ENCODE assay signal across 8 mouse cellular contexts in genomic region chr3:79252921-79253394, GRCm38 (mm10). TPM values are rescaled to one million over a fixed set of nuclear protein-coding genes. Genes with fewer than 3 reads are reported as not detected.
A peak's percentile ranks its signal among the peaks of the same experiment; 100 is the strongest.
DNase-seq lines count a peak whose midpoint lies in the region; TF ChIP-seq lines count a peak whose summit lies in the region.
"Had no signal": no experiment of that assay in that cellular context is flagged by ENCODE, and none has a peak within 500 bp of the region (broad histone marks: within the 10 kb centered on the region; RNA-seq: fewer than 3 reads in every experiment).

No protein-coding gene starts in this region.

- intact Hi-C loops in left cerebral cortex, adult 2 months (cut with DNase I) = loop anchor here (5.0 kb wide), 1 partner anchor 34 kb away; the partner anchor contains the start of gene Rapgef2

- H3K9me3 ChIP-seq in midbrain, embryonic 10.5 days (replicated peaks) = peaks cover 4% of the 10 kb centered on the region; the same call in 1 of the 2 replicates

- no peak for DNase-seq in left cerebral cortex, adult 2 months (ENCODE audit: extremely low spot score in 1 of 2, low spot score in 2 of 2)
- no peak for DNase-seq in left cerebral cortex, adult 11 months (ENCODE audit: low spot score)
- DNase-seq in kidney, postnatal 14 days = peak; percentile 36
- peak; percentile 14 for DNase-seq in skeletal muscle tissue, adult 2 months (ENCODE audit: low read depth, low spot score)
- DNase-seq in gastrocnemius, adult 8-10 months (ENCODE audit: low spot score in 2 of 2) = no peak
- DNase-seq in midbrain, embryonic 10.5 days (ENCODE audit: low spot score) = no peak
- DNase-seq: gastrocnemius, postnatal 25 days had no signal

- no peaks in the 10 kb centered on the region for H3K27me3 ChIP-seq in midbrain, embryonic 10.5 days (ENCODE audit: low read depth, poor library complexity, severe bottlenecking)

- H3K36me3 ChIP-seq in midbrain, embryonic 10.5 days = no peaks in the 10 kb centered on the region

- peak overlapping the region; percentile 17; the same call in 1 of the 2 replicates for H3K27ac ChIP-seq in left cerebral cortex, adult 2 months
- peak overlapping the region; percentile 81 for H3K27ac ChIP-seq in brown adipose tissue, adult 24 weeks (replicated peaks; ENCODE audit: low read depth, low read length)
- no peak overlapping the region for H3K27ac ChIP-seq in midbrain, embryonic 10.5 days (replicated peaks)

- H3K4me1 ChIP-seq in brown adipose tissue, adult 24 weeks (ENCODE audit: control insufficient read depth, insufficient read depth, insufficient read length, low read length) = peaks cover 34% of the 10 kb centered on the region
- H3K4me1 ChIP-seq in midbrain, embryonic 10.5 days = peaks cover 9% of the 10 kb centered on the region

- 58% methylated on average over 5 of the region's 5 CpGs for WGBS in midbrain, embryonic 10.5 days

- no peak overlapping the region for H3K4me3 ChIP-seq in left cerebral cortex, adult 2 months
- peak overlapping the region; percentile 21 for H3K4me3 ChIP-seq in brown adipose tissue, adult 24 weeks (ENCODE audit: insufficient read depth, low read depth, low read length)
- no peak overlapping the region for H3K4me3 ChIP-seq in midbrain, embryonic 10.5 days

- no peak for TF ChIP-seq CTCF in left cerebral cortex, adult 2 months (IDR thresholded peaks at IDR 0.05)

RNA-seq across cellular contexts. Expression of gene Rapgef2, which starts 33.4 kb away (rescaled TPM):
- total RNA-seq in left cerebral cortex, adult 2 months (2021) = 100 to 1,000 TPM; 122 to 130 TPM
- polyA plus RNA-seq in brown adipose tissue, adult 24 weeks (2012; ENCODE audit: insufficient read depth, insufficient read length, missing spikeins) = 6.6 and 8.9 TPM in 2 replicates
- 10 to 100 TPM; 12.7 to 14.4 (median 13.4) TPM for total RNA-seq in gastrocnemius, adult 8-10 months (2022)
- polyA plus RNA-seq in midbrain, embryonic 10.5 days (2016; fragmentation: Nextera tagmentation; extraction: Ambion mirVana) = 3.9 and 5.0 TPM in 2 replicates

Comparison
In these comparisons a context has a peak if more than half of its experiments do, and no peak if none do; other contexts are left out.
1. DNase-seq: peak in kidney, postnatal 14 days (single experiment) and skeletal muscle tissue, adult 2 months (single experiment); none in left cerebral cortex, adult 2 months (0 of 2), left cerebral cortex, adult 11 months (single experiment), gastrocnemius, adult 8-10 months (0 of 2) and midbrain, embryonic 10.5 days (single experiment).
2. RNA of gene Rapgef2, which starts 33.4 kb away (total RNA-seq): 122 to 130 TPM in left cerebral cortex, adult 2 months; 12.7 to 14.4 TPM in gastrocnemius, adult 8-10 months; every median in the first group is over 4 times any median in the second.